Comparison of ENCODE assay signal across 8 mouse cellular contexts in genomic region chr4:129821087-129821616, GRCm38 (mm10). TPM values are rescaled to one million over a fixed set of nuclear protein-coding genes. Genes with fewer than 3 reads are reported as not detected.
DNase-seq lines count a peak whose midpoint lies in the region; ATAC-seq and TF ChIP-seq lines count a peak whose summit lies in the region.

No protein-coding gene starts in this region.

- TF ChIP-seq POLR2A in kidney, adult 2 months (IDR thresholded peaks at IDR 0.05; ENCODE audit: low read depth, low read length) = no peak

- H3K9me3 ChIP-seq in E14TG2a.4 (ENCODE audit: low read length) = no peaks in the 10 kb centered on the region
- H3K9me3 ChIP-seq in embryonic facial prominence, embryonic 12.5 days = no peaks in the 10 kb centered on the region
- no peaks in the 10 kb centered on the region for H3K9me3 ChIP-seq in intestine, embryonic 16.5 days (ENCODE audit: control insufficient read depth, low read length)

- 2% methylated on average over 16 of the region's 16 CpGs for WGBS in kidney, adult 2 months
- WGBS in embryonic facial prominence, embryonic 12.5 days = 2% methylated on average over 16 of the region's 16 CpGs
- under 1% methylated on average over 16 of the region's 16 CpGs for WGBS in intestine, embryonic 16.5 days

- H3K27me3 ChIP-seq in kidney, adult 2 months (replicated peaks; ENCODE audit: control insufficient read depth, insufficient read depth, low read length) = no peaks in the 10 kb centered on the region
- no peaks in the 10 kb centered on the region for H3K27me3 ChIP-seq in E14TG2a.4 (ENCODE audit: insufficient read depth, low read length)
- H3K27me3 ChIP-seq in embryonic facial prominence, embryonic 12.5 days = no peaks in the 10 kb centered on the region
- no peaks in the 10 kb centered on the region for H3K27me3 ChIP-seq in intestine, embryonic 16.5 days (replicated peaks; ENCODE audit: control insufficient read depth, insufficient read depth, low read length)

- no peak for TF ChIP-seq CTCF in kidney, adult 2 months (conservative IDR thresholded peaks at IDR 0.05; ENCODE audit: insufficient read depth, insufficient read length, low read depth, low read length)
- TF ChIP-seq CTCF in E14TG2a.4 (conservative IDR thresholded peaks at IDR 0.05; ENCODE audit: low read length) = no peak

- ATAC-seq in embryonic facial prominence, embryonic 12.5 days (ENCODE audit: insufficient number of reproducible peaks, insufficient read depth, low FRiP score, low TSS enrichment) = no peak
- no peak for ATAC-seq in intestine, embryonic 16.5 days

- H3K27ac ChIP-seq in kidney, adult 2 months (ENCODE audit: insufficient read depth, low read depth, low read length) = peak overlapping the region; percentile 93
- peak overlapping the region; percentile 94; the same call in 1 of the 2 replicates for H3K27ac ChIP-seq in embryonic facial prominence, embryonic 12.5 days
- peak overlapping the region; percentile 97 for H3K27ac ChIP-seq in intestine, embryonic 16.5 days (ENCODE audit: low read length)

- H3K9ac ChIP-seq in embryonic facial prominence, embryonic 12.5 days = peak overlapping the region; percentile 93
- H3K9ac ChIP-seq in intestine, embryonic 16.5 days (ENCODE audit: low read depth, low read length) = peak overlapping the region; percentile 96

- peaks cover 12% of the 10 kb centered on the region for H3K4me1 ChIP-seq in kidney, adult 2 months (ENCODE audit: control insufficient read depth, insufficient read depth, low read length)
- H3K4me1 ChIP-seq in E14TG2a.4 (replicated peaks; ENCODE audit: low read depth, low read length) = peaks cover 82% of the 10 kb centered on the region
- peaks cover 32% of the 10 kb centered on the region for H3K4me1 ChIP-seq in embryonic facial prominence, embryonic 12.5 days
- peaks cover 33% of the 10 kb centered on the region for H3K4me1 ChIP-seq in intestine, embryonic 16.5 days (ENCODE audit: control insufficient read depth, insufficient read depth, low read length)

- peak overlapping the region; percentile 70 for H3K4me2 ChIP-seq in embryonic facial prominence, embryonic 12.5 days (replicated peaks)
- H3K4me2 ChIP-seq in intestine, embryonic 16.5 days (ENCODE audit: low read depth, low read length) = peak overlapping the region; percentile 59

- DNase-seq in kidney, adult 2 months = peak; percentile 30
- no peak for DNase-seq in kidney, adult 11 months
- peak; percentile 79 for DNase-seq in naive thymus-derived CD4-positive, alpha-beta T cell, adult 2 months (ENCODE audit: low read depth)
- DNase-seq in cerebellum, adult 9-10 months = no peak
- DNase-seq in gastrocnemius, postnatal 10 days = no peak

- H3K4me3 ChIP-seq in kidney, adult 2 months (ENCODE audit: insufficient read depth, low read depth, low read length) = peak overlapping the region; percentile 98
- peak overlapping the region; percentile 92 for H3K4me3 ChIP-seq in E14TG2a.4 (replicated peaks; ENCODE audit: low read length)
- H3K4me3 ChIP-seq in embryonic facial prominence, embryonic 12.5 days = peak overlapping the region; percentile 92
- H3K4me3 ChIP-seq in intestine, embryonic 16.5 days (ENCODE audit: low read length) = peak overlapping the region; percentile 87

- no peaks in the 10 kb centered on the region for H3K36me3 ChIP-seq in kidney, adult 2 months (ENCODE audit: control insufficient read depth, insufficient read depth, low read length)
- H3K36me3 ChIP-seq in E14TG2a.4 (ENCODE audit: insufficient read depth, low read length) = peaks cover 19% of the 10 kb centered on the region
- no peaks in the 10 kb centered on the region for H3K36me3 ChIP-seq in embryonic facial prominence, embryonic 12.5 days
- H3K36me3 ChIP-seq in intestine, embryonic 16.5 days (ENCODE audit: control insufficient read depth, insufficient read depth, low read length) = no peaks in the 10 kb centered on the region

RNA-seq across cellular contexts. Expression of gene Ptp4a2, which starts 10.1 kb away (rescaled TPM):
- 29.9 and 41.5 TPM in 2 replicates for polyA plus RNA-seq in kidney, adult 2 months (2012; rRNA removed)
- polyA plus RNA-seq in embryonic facial prominence, embryonic 12.5 days (2016; fragmentation: Nextera tagmentation; extraction: Ambion mirVana) = 306 and 332 TPM in 2 replicates
- polyA plus RNA-seq in intestine, embryonic 16.5 days (2015; fragmentation: Nextera tagmentation; extraction: Ambion mirVana) = 277 and 289 TPM in 2 replicates
- total RNA-seq in gastrocnemius, postnatal 10 days (2021) = 100 to 1,000 TPM; 572 to 625 TPM

Comparison
In these comparisons a context has a peak if more than half of its experiments do, and no peak if none do; other contexts are left out.
1. DNase-seq: peak in kidney, adult 2 months (single experiment) and naive thymus-derived CD4-positive, alpha-beta T cell, adult 2 months (single experiment); none in kidney, adult 11 months (single experiment), cerebellum, adult 9-10 months (single experiment) and gastrocnemius, postnatal 10 days (single experiment).
2. Peak in every context shown above with its lines, with median percentiles within 50 percentile points of each other: H3K27ac ChIP-seq and H3K4me3 ChIP-seq.